Mouse (Mus musculus) cerebellum, adult 18-20 months (tissue): ENCODE data around the gene Sin3a.

Experiments
- DNase-seq, 2 experiments: peaks; one replicate each; pipeline ENCODE4 v3.0.0; 2021

Gene Sin3a

DNA sequence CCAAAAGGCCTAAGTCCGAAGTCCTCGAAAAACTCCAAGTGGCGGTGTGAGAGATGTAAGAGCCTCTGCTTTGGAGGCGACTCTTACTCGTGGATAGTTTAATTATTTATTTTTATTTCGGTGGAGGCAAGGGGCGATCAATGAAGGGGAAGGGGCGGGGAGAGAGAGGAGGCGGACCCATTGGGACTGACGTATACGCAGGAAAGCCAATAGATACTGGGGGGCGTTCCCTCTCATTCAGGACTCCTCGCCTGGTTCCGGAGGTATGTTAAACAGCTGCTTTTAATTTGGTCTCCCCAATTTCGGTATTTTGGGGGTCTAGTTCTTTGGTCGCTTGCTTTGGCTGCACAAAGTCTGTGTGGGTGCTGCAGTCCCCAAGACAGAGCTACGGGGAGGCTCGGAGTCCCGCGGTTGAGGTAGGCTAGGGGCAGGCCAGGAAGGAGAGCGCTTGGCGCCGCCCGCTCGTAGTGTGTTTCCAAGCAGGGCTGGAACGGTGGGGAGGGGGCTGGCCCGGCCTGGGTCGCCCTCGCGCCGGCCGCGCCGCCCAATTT, at the start of gene Sin3a:
Gene Sin3a, plus strand, starts transcription at position 240 of the 551 bp plus-strand sequence.
- DNase-seq, result peak; percentile 65 to 78

DNA sequence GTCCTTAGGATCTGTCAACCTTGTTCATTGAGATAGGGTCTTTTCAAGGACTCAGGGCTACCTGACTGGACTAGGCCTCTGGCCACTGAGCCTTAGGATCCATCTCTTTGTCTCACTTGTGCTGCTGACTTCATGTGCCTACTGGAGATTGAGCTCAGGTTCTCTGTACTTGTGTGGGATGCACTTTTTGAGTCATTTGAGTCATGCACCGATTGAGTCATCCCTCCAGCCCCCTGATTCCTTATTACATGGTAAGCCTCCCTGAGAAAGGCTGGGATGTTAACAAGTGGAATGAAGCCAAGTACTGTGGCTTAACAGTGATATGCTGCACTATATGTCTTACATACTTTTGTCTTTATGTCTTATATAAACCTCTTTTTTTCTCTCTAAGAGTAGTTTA, 40.1 kb upstream of the Sin3a start:
- DNase-seq, result no peak

DNA sequence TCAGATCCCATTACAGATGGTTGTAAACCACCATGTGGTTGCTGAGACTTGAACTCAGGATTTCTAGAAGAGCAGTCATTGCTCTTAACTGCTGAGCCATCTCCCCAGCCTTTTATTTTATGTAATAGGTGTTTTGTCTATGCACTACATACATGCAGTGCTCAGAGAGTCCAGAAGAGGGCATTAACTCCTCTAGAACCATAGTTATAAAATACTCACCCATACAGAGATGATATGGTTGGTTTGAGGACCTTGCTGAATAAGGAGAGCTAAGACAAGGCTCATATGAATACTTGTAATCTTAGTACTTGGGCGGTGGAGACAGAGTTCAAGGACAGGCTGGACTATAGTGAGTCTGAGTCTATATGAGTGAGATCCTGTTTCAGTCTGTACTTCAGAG, 15.6 kb upstream of the Sin3a start:
- DNase-seq, result peak; percentile 73 to 75

DNA sequence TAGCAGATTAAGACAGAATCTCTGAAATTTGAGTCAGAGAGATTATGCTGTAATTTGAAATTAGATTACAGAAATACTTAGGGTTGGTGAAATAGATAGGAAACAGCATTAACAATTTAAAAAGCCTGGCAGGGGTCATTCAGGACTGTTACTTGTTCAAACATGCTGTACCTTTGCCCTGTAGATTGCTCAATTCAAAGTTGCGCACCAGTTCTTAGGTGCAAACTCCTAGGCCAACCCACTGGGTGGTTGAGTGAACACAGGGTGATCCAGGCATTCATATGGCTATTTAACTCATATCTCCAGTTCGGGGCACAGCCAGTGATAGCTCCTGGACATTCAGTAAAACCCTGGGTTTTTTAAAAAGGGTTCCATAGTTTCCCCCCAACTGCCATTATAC, 7.7 kb upstream of the Sin3a start:
- DNase-seq, result no peak

DNA sequence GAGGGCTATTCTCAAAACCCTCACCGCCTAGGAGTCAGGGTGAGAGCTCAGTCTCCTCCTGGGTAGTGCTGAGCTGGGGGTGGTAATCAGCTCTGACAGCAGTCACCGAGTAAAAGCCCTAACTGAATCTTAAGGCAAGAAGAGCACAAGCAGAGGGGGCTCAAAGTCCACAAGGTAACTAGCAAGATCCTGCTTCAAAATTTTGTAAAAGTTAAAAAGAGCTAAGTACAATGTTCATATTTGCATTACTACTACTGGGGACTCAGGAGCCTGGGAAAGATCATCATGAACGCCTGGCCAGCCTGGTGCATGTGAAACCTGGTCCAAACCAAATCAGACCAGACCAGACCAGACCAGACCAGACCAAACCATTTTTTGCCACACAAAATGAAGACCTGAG, 3.6 kb upstream of the Sin3a start:
- no peak for DNase-seq

DNA sequence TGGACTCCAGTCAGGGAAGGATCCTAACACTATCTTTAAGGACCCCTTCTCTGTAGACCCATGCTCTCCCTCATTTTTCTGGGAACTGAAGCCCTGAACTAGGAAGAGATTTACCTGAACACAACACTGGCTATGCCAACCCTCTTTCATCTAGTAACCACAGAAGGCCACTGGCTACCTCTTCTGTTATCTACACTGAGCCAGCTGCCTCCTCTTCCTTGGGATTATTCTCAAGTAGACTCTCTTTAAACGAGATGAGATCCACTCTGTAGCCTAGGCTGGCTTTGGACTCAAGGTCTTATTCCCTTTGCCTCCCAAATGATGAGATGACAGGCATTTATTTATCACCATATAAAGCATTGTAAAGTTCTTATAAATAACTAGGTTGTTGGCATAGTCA, 1.6 kb upstream of the Sin3a start:
- DNase-seq, result no peak

DNA sequence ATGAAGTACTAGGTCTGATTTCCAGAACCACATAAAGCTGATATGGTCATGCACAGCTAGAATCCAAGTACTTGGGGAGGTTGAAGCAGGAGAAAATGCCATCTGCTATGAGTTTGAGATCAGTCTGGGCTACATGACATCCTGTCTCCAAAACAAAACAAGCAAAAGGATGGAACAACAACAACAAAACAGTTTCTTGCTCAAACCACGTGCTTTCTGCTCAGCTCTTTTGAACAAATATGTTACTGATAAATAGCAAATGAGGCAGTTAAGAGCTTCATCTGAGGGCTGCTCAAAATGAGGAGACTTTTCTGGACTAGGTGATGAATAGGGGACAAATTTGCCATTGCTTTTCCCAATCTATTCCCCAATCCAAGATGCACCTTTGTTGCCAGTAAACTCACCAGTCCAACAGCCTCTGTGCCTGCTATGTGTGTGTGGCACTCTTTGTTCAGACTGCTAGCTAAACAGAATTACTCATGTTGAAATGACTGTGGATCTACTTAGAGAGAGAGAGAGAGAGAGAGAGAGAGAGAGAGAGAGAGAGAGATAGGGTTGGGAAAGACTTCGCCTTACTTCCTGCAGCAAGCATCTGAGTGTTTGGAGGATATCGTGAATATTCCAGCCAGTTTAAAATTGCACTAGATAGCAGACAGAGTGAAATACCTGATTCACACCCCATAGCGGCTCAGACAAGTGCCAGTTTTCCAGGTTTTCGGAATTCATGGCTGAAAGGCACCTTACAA, 867 bp upstream of the Sin3a start:
- DNase-seq, result no peak

DNA sequence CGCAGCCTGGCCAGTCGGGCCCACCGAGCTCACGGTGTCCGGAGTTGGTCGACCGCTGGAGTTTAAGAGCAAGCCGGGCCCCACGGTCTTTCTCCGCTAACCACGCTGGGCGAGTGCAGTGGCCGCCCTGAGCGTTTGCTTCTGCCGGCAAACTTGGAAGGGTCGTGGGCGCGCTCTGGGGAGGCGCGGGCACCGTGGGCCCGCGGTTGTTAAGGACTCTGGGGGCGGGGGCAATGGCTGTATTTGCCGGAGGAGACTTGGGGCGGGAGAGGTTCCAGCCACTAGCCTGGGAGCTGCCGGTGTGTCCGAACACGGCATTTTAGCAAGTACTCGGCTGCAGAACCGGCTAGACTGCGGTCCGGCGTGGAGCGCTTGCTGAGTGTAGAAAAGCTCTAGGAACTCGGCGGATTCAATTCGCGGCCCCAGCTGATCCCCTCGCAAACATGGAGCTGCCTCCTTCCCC, 717 bp downstream of the Sin3a start:
- no peak for DNase-seq

DNA sequence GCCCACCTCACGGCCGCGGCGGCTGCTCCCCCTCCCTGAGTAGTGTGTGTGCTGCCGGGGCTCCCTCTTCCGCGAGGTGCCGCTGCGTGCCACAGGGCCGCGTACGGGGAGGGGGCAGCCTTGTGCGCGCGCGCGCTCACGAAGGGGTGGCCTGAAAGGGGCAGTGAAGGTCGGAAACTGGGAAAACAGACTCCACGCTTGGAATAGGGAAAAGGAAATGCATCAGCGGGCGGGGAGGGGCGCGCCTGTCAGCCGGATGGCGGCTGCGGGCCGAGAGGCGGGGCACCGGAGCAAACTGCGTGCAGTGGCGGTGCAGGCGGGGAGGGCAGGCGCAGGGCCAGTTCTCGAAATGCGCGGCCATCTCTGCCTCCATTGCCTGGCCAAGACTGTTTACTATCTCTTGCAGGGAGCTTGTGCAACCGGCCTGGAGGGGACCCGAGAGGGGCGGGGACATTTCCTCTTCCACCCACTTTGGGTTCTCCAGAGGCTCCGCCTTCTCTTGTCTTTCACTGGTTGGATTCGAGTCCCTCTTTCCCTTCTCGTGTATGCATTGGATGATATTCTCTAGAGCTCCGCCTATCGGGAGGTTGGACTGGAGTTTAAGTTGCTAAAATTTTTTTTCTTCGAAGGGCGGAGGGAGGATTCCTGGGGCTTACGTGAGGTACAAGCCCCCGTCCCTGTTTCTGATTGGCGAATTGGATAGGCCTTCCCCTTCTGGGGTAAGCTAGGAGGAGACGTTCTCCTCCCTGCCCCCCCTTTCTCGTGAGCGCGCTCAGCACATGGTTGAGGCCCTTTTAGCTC, 1.3 kb downstream of the Sin3a start:
- peak; percentile 90 to 98 for DNase-seq

DNA sequence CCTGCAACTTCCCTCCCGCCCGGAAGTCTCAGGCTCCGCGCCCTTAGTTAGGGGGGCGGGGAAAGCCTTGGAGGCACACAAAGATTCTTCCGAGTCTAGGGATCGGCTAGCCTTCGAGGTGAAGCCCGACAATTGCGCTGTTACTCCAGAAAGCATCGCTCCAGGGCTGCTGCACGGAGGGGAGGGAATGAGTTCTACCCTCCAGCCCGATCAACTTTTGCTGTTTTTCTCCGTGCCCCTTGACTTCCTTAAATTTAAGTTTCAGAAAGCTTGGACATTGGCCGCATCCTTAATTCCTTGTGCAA, 1.9 kb downstream of the Sin3a start:
- DNase-seq, result no peak

DNA sequence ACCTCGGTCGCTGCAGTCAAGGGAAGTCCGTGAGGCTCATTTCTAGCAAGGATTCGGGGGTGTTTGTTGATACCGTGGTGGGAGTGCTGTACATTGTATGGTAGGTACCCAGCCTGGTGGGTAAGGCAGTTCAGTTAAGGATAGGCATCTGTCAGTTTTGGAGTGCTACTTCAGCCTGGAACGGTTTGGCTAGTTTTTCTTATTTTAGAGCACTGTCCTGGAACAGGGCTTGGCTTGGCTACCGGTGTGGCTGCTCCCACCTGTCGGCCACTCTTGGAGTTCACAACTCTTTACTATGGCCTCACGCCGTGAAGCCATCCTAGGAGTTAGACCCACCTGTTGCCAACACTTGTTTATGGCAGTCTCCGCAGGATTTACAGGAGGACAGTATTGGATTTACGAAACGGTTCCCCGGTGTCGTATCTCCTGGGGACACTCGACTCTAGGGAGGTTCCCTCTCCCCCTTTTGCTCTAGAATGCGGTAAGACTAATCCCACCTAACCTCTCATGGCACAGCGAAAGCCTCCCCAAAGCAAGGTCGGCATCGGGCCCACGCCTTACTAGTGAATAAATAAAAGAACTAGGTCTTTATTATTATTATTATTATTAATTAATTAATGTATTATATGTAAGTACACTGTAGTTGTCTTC, 2.5 kb downstream of the Sin3a start:
- peak; percentile 31 to 35 for DNase-seq

DNA sequence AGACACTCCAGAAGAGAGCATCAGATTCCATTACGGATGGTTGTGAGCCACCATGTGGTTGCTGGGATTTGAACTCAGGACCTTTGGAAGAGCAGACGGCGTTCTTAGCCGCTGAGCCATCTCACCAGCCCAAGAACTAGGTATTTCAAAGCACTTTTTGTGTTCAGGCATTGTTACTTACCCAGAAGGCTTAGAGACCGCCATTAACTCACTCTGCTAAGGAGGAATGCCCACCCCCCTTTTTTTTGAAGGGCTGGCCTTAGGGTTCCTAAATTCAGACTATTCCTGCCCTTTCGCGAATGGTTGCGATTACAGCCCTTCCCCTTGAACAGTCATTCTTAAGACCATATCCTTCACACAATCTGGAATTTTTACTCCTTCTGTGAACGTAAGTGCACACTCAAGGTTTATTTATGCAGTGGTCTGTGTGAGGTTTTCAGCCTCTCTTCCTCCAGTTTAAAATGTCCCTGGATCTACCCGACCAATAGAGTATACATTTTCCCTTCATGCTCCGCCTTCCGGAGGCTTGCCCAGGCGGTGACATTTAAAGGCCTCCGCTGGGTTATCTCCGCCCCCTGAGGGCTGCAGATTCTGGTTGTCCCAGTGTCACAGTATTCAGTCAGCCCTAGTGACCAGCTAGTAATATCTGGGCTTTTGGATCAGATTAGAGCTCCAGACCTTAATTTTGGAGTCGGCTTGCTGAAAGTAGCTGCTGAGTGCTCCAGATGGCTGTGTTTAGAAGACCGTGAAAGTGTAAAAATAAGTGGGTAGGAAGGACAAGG, 3.2 kb downstream of the Sin3a start:
- DNase-seq, result peak; percentile 72 to 82

DNA sequence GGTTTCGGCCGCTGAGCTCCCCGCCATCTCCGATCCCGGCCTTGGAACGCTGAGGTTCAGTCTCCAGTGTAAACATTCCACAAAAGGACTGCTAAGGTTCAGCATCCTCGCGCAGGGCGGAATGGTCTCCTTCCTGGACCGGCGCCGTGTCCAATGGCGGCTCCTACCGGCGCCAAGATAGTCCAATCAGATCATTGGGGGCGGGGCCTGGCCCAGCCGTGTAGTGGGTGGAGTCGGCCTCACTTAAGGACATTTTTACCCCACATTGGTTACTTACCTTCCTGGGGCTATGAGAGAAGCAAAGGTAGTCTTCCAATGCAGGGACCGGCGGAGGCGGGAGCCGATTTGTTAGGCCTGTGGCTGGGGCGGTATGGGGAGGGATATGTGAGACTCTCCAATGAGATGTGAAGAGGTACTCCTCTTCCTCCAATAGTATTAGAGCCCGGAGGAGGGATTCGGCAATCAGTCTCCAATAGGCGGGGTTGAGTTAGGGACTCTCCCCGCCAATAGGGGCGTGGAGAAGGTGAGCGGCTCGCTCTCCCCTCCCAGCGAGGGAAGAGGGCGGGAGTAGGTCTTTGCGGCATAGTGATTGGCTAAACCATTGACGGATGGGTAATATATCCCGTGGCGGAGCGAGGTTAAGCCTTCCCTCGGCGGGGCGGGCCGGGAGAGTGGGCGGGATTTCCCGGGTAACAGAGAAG, 4.0 kb downstream of the Sin3a start:
- DNase-seq, result peak; percentile 98 to 100

DNA sequence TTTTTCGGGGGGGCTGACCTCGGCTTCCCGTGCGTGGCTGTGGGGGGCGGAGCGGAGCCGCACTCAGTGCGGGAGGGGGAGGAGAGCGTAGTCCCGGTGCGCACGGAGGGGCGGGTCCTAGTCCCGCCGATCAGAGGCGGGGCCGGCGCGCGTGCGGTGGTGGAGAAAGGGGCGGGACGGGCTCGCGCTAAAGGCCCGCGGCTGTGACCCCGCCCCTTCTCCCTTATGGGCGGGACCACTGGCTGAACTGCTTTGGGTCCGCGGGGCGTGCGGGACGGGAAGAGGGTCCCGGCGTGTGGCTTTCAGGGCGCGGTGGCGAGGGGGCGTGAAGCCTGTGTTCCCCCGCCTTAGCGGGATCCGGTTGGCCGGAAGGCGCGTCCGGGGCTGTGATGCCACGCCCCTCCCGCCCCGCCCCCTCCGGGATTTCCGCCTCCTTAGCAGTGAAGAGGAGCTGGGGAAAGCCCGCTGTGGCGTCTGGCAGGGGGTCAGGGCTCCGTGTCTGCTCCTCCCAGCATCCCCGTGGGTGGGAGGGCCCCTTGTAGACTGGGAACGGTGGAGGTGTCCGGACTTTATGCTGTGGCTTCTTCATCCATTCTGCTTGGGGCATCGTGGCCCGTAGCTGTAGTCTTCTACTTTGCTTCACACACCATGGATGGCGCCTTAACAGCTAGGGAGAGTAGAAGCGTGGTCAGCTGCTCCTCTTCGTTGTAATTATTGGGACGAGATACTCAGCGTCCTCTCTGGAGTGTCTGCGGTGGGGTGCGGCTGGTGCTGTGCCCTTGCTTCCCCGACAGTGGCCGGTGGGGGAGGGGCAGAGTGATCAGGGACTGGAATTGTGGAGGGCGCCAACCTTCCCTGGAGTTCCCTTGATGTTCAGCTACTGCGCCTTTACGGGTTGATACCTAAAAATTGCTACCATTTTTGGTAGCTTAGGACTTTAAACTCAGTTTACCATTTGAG, 5.1 kb downstream of the Sin3a start:
- peak; percentile 88 to 90 for DNase-seq

DNA sequence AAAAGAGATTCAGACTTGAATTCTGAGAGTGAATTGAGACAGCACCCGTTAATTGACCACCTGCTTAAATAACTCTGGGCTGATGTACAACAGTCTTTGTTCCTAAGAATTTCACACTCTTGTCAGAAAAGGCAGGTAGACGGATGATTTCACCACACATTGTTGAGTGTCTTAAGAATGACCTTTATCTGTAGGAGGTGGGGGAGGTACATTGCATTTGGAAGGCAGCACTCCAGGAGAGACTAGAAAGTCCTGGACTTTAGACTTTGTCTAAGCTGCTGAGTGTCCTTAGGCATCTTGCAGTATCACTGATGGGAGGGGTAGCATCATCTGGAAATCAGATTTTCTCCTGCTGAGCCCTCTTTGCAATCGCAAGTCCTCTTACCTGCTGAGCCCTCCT, 10.4 kb downstream of the Sin3a start:
- no peak for DNase-seq

DNA sequence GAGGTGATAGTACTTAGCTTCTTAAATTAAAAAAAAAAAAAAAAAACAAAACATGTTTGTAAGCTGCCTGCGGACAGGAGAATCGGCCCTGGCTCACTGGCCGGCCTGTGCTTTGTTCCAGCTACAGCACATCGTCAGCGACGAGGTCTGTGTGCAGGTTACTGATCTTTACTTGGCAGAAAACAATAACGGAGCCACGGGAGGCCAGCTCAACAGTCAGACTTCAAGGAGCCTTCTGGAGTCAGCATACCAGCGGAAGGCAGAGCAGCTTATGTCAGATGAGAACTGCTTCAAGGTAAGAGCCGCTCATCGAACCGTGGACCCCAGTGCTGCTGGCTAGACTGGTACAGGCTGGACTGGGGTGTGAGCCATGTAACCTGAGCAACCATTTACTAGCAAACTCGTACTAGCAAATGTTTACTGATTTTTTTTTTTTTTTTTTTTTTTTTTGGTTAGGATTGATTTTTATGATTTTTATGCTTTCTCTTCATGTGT, 45.5 kb downstream of the Sin3a start:
- DNase-seq, result no peak

DNA sequence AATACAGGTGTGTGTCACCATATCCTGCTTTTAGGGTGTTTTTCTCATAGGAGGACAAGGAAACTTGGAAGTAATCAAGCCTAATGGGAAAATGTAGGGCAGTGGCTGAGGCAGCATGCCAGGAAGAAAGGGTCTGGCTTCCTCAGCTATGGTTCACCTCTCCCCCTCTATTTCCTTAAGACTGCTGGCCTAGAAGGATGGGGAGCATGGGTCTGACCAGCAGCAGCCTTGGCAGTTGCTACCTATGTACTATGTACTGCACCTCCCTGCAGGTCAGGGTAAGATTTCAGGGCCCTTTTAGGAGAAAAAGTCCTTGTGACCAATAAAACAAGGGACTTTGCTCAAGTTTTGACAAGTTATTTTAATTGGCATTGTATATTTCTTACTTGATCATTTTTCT, 57.8 kb downstream of the Sin3a start:
- DNase-seq, result no peak

DNA sequence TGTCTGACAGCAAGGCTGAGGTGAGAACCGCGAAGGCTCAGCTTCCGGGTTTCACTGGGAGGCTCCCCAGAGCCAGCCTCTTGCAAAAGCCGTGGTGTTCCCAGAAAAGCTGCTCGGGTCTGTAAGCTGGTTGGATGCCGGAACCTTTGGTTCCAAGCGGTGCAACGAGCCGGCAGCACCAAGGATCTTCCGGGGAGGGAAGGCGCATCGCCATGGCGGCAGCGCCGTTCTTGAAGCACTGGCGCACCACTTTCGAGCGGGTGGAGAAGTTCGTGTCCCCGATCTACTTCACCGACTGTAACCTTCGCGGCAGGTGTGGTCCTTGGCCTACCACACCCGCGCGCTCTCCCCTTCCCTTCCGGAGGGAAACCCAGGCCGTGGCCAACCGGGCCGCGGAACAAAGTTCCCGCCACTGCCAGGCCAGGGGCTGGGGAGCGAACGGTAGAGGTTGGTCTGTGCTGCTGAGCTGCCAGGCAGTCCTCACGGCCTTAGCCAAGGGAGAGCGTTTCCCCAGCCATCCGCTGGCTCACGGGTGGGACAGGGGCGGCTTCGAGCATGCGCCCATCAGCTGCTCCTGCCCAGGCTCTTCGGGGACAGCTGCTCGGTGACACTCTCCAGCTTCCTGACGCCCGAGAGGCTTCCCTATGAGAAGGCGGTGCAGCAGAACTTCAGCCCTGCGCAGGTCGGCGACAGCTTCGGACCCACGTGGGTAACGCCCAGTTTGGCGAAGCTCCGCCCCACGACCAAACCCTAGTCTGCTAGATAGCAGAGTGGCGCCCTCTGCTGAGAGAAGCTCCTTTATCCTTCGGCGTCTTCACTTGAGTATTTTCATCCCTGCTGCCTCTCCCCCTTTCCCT, 59.0 kb downstream of the Sin3a start, which contains the start of gene Man2c1:
Gene Man2c1, plus strand, starts transcription at position 114 of the 857 bp plus-strand sequence.
- DNase-seq, result peak; percentile 95 to 98

DNA sequence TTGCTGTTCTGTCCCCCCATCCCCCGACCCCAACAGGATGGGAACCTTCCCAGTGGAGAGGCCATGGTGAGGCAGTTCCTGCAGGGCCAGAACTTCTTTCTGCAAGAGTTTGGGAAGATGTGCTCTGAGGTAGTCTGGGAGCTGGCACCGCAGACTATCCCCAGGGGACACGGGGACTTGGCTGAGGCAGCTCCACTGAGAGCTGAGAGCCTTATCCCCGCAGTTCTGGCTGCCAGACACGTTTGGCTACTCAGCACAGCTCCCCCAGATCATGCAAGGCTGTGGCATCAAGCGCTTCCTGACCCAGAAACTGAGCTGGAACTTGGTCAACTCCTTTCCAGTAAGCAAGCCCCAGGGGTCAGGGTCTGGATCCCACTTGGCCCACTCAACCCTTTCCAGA, 65.4 kb downstream of the Sin3a start:
- DNase-seq, result no peak

DNA sequence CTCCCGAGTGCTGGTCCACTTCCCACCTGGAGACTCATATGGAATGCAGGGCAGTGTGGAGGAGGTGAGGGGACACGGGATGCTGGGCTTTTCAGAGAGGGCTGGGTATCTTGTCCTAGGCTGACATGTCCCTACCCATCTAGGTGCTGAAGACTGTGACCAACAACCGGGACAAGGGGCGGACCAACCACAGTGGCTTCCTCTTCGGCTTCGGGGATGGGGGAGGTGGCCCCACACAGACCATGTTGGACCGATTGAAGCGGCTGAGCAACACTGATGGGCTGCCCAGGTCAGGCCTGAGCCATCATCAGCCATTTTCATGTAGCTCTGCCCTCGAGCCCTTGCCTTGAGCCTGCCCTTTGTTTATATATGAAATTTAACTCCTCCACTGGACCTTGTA, 65.9 kb downstream of the Sin3a start:
- DNase-seq, result no peak
